Mouse (Mus musculus): ENCODE measurements around the gene Tnfrsf1a. TPM values are rescaled to one million over a fixed set of nuclear protein-coding genes. Genes with fewer than 3 reads are reported as not detected.
"Not testable (repeated sequence)": the region's sequence is repeated elsewhere in the genome, so short reads cannot be mapped to it uniquely, and the experiment has no call there.

The Tnfrsf1a gene
- polyA plus RNA-seq (2015; fragmentation: Nextera tagmentation; extraction: Ambion mirVana), result 40.5 and 41.1 TPM in 2 replicates

GRCm38 (mm10) chr6:125348721-125349574 is at the start of gene Tnfrsf1a:
Gene Tnfrsf1a, plus strand, starts transcription at chr6:125349362.
- no peaks in the 10 kb centered on the region; the same call in 1 of the 2 replicates for H3K36me3 ChIP-seq (replicated peaks; ENCODE audit: insufficient read depth, low read length)
- peak within 1 kb of the TSS; percentile 67 for H3K4me3 ChIP-seq (ENCODE audit: low read depth, low read length)
- H3K27me3 ChIP-seq (ENCODE audit: insufficient read depth, low read length), result no peaks in the 10 kb centered on the region
- H3K27ac ChIP-seq (ENCODE audit: low read depth), result peak within 1 kb of the TSS; percentile 97
- DNase-seq (no peak), ATAC-seq (peak; percentile 10; the same call in 1 of the 2 replicates)
- TF ChIP-seq CTCF (IDR thresholded peaks at IDR 0.05; ENCODE audit: low read depth), result no peak
- no peak for TF ChIP-seq EP300 (IDR thresholded peaks at IDR 0.05; ENCODE audit: low read depth)
- peak within 1 kb of the TSS; percentile 92 for H3K9ac ChIP-seq (replicated peaks)
- no peaks in the 10 kb centered on the region for H3K9me3 ChIP-seq (ENCODE audit: low read length)
- WGBS (ENCODE audit: insufficient replicate concordance), result 12% methylated on average over 22 of the region's 22 CpGs
- peaks cover 49% of the 10 kb centered on the region for H3K4me1 ChIP-seq (ENCODE audit: insufficient read depth)
- H3K4me2 ChIP-seq (ENCODE audit: low read depth, low read length), result peak within 1 kb of the TSS; percentile 88

GRCm38 (mm10) chr6:125300982-125301381 is 48.2 kb upstream of the Tnfrsf1a start:
- Histone ChIP-seq H3K9ac (replicated peaks) (no peak overlapping the region), H3K4me3 (ENCODE audit: low read depth, low read length) (no peak overlapping the region), H3K9me3 (ENCODE audit: low read length) (no peaks in the 10 kb centered on the region), H3K4me2 (ENCODE audit: low read depth, low read length) (no peak overlapping the region), H3K4me1 (ENCODE audit: insufficient read depth) (no peaks in the 10 kb centered on the region), H3K27ac (ENCODE audit: low read depth) (no peak overlapping the region), H3K27me3 (ENCODE audit: insufficient read depth, low read length) (no peaks in the 10 kb centered on the region), H3K36me3 (replicated peaks; ENCODE audit: insufficient read depth, low read length) (no peaks in the 10 kb centered on the region)
- WGBS (ENCODE audit: insufficient replicate concordance), result 70% methylated on average over 1 of the region's 1 CpGs
- TF ChIP-seq EP300 (IDR thresholded peaks at IDR 0.05; ENCODE audit: low read depth) (no peak), CTCF (IDR thresholded peaks at IDR 0.05; ENCODE audit: low read depth) (no peak)
- no peak for ATAC-seq
- no peak for DNase-seq

GRCm38 (mm10) chr6:125302231-125302982 is 46.8 kb upstream of the Tnfrsf1a start:
- H3K36me3 ChIP-seq (replicated peaks; ENCODE audit: insufficient read depth, low read length), result peaks cover 6% of the 10 kb centered on the region
- H3K9me3 ChIP-seq (ENCODE audit: low read length), result no peaks in the 10 kb centered on the region
- H3K27me3 ChIP-seq (ENCODE audit: insufficient read depth, low read length), result no peaks in the 10 kb centered on the region
- no peak overlapping the region for H3K4me2 ChIP-seq (ENCODE audit: low read depth, low read length)
- WGBS (ENCODE audit: insufficient replicate concordance), result 79% methylated on average over 24 of the region's 24 CpGs
- no peak overlapping the region for H3K9ac ChIP-seq (replicated peaks)
- H3K4me3 ChIP-seq (ENCODE audit: low read depth, low read length), result no peak overlapping the region
- TF ChIP-seq EP300 (IDR thresholded peaks at IDR 0.05; ENCODE audit: low read depth) (no peak), CTCF (IDR thresholded peaks at IDR 0.05; ENCODE audit: low read depth) (no peak)
- DNase-seq (no peak), ATAC-seq (peak; percentile 61)
- no peaks in the 10 kb centered on the region for H3K4me1 ChIP-seq (ENCODE audit: insufficient read depth)
- peak overlapping the region; percentile 72 for H3K27ac ChIP-seq (ENCODE audit: low read depth)

- Histone ChIP-seq H3K27ac (ENCODE audit: low read depth) (no peak overlapping the region), H3K27me3 (ENCODE audit: insufficient read depth, low read length) (no peaks in the 10 kb centered on the region), H3K9ac (replicated peaks) (no peak overlapping the region), H3K9me3 (ENCODE audit: low read length) (no peaks in the 10 kb centered on the region), H3K4me1 (ENCODE audit: insufficient read depth) (no peaks in the 10 kb centered on the region), H3K4me2 (ENCODE audit: low read depth, low read length) (no peak overlapping the region), H3K36me3 (replicated peaks; ENCODE audit: insufficient read depth, low read length) (peaks cover 6% of the 10 kb centered on the region), H3K4me3 (ENCODE audit: low read depth, low read length) (no peak overlapping the region)
- TF ChIP-seq CTCF (IDR thresholded peaks at IDR 0.05; ENCODE audit: low read depth) (no peak), EP300 (IDR thresholded peaks at IDR 0.05; ENCODE audit: low read depth) (no peak)
- ATAC-seq, result no peak
- WGBS (ENCODE audit: insufficient replicate concordance), result 81% methylated on average over 4 of the region's 4 CpGs
- DNase-seq, result no peak
Measured at GRCm38 (mm10) chr6:125303242-125303641, 45.9 kb upstream of the Tnfrsf1a start.

GRCm38 (mm10) chr6:125304408-125304807 is 44.8 kb upstream of the Tnfrsf1a start:
- H3K4me1 ChIP-seq (ENCODE audit: insufficient read depth); H3K9ac ChIP-seq (replicated peaks); H3K36me3 ChIP-seq (replicated peaks; ENCODE audit: insufficient read depth, low read length); H3K27me3 ChIP-seq (ENCODE audit: insufficient read depth, low read length); H3K27ac ChIP-seq (ENCODE audit: low read depth); H3K9me3 ChIP-seq (ENCODE audit: low read length); DNase-seq; H3K4me3 ChIP-seq (ENCODE audit: low read depth, low read length); ATAC-seq; H3K4me2 ChIP-seq (ENCODE audit: low read depth, low read length): not testable (repeated sequence)
- WGBS (ENCODE audit: insufficient replicate concordance), result 82% methylated on average over 7 of the region's 7 CpGs

GRCm38 (mm10) chr6:125305465-125305864 is 43.7 kb upstream of the Tnfrsf1a start:
- TF ChIP-seq EP300 (IDR thresholded peaks at IDR 0.05; ENCODE audit: low read depth) (no peak), CTCF (IDR thresholded peaks at IDR 0.05; ENCODE audit: low read depth) (no peak)
- H3K4me1 ChIP-seq (ENCODE audit: insufficient read depth), result 0 out of 2 replicates have a peak, but pooled peaks cover 2% of the 10 kb centered on the region
- H3K27me3 ChIP-seq (ENCODE audit: insufficient read depth, low read length), result no peaks in the 10 kb centered on the region
- H3K4me2 ChIP-seq (ENCODE audit: low read depth, low read length), result no peak overlapping the region
- H3K9me3 ChIP-seq (ENCODE audit: low read length), result no peaks in the 10 kb centered on the region
- H3K9ac ChIP-seq (replicated peaks), result no peak overlapping the region
- no peak overlapping the region for H3K4me3 ChIP-seq (ENCODE audit: low read depth, low read length)
- 77% methylated on average over 6 of the region's 6 CpGs for WGBS (ENCODE audit: insufficient replicate concordance)
- ATAC-seq (no peak), DNase-seq (no peak)
- H3K27ac ChIP-seq (ENCODE audit: low read depth), result no peak overlapping the region
- H3K36me3 ChIP-seq (replicated peaks; ENCODE audit: insufficient read depth, low read length), result peaks cover 11% of the 10 kb centered on the region

Measured in liver, postnatal 0 days (tissue).